Mouse (Mus musculus) telencephalon, adult 2 months (tissue): ENCODE measurements at regions not wholly inside any gene's neighbourhood (a gene's known extent, or its start where the extent isn't known, plus 50 kb on each side); places are given as distances from the start of the nearest gene placed in this dataset.

ENCODE experiments used
- DNase-seq: peaks from one replicate; pipeline ENCODE4 v3.0.0-alpha.2; 2011; ENCODE audit warnings: low read depth, low spot score

DNA sequence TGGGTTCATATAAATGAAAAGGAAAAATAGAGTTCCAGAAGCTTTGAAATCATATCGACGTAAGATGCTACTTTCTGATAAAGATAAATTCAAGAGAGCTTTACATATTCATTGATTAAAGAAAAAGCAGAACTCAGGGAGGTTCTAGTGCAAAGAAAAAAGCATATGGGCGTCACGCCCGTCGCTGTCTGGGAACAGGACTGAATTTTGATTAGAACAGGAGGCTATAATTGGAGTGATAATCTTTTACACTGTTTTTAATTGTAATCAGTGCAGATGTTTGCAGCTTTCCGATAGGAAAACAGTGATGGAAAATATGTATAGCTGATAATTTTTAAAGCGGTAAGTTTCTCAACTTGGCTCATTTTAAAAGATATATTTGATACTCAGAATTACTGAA is 428.2 kb upstream of the Ccnh start:
- no peak for DNase-seq

- DNase-seq, result no peak
These were observed 427.4 kb upstream of the Ccnh start for GRCm38 (mm10) chr13:84761821-84762220.

DNA sequence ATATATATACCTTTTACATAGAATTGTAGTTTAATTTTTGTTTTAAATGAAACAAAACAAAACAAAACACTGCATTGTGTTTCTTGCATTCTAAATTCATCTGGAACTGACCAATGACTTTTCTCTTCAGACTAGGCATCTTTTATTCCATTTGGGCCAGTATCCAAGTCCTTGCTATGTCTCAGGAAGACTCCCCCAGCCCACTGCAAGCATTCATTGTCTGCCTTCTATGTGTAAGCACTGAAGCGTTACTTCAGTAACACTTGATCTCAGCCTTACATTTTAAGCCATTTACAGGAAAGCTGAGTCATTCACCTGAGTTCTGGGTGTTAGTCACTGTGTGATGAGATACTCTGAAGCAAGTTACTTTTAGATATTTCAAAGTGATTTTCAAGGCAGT is 425.3 kb upstream of the Ccnh start:
- no peak for DNase-seq

DNA sequence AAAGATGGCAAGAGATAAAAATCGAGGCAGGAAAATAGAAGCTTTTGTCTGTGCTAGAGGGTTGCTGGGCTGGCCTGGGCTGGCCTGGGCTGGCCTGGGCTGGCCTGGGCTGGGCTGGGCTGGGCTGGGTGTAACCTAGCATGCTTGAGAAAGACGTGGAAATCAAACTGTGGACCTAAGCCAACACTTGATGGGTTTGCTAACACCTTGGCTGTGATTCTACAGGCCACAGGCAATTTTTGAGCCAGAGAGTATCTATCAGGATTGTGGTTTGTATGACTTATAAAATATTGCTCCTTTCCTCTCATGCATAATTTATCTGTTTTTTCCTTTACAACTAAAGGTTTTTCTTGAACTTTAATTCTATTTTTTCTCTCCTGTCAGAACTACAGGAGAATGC is 417.3 kb upstream of the Ccnh start:
- DNase-seq, result no peak

DNA sequence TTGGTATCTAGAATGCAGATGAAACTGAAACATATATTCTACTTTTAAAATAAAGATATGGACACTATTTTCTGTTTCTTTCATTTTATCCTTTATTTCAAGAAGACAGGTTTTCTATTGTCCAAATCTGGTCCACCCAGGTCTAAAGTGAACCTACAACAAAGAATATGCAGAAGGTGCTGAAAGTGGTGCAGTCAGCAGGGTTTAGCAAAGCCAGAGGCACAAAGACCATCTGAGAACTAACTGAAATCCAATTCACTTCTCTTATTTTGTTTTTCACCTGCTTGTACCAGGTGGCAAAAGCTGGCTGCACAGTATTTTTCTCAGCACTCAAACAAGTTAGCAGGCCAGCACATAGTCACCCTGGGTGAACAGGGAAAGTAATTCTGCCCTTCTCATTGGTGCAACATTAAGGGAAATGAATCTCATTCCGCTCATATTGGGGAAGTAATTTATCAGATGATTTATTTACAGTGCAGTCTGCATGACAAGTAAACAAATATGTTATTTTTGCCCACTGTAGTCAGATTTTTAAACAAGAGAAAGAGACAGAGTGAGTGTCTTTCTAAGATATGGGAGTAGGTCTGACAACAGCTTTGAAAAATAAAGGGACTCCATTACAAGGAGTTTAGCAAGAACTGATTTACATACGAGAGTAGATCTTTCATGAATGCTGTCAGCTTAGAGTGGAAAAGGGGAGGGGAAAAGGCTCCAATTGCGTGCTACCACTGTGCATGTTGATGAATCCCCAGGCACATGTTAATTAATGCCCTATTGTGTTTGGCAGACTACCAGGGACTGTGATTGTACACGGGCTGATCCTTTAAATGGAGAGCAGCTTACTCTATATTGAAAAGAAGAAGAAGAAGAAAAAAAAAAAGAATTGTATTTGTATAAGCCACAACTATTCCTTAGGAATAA is 405.9 kb upstream of the Ccnh start:
- DNase-seq, result no peak

DNA sequence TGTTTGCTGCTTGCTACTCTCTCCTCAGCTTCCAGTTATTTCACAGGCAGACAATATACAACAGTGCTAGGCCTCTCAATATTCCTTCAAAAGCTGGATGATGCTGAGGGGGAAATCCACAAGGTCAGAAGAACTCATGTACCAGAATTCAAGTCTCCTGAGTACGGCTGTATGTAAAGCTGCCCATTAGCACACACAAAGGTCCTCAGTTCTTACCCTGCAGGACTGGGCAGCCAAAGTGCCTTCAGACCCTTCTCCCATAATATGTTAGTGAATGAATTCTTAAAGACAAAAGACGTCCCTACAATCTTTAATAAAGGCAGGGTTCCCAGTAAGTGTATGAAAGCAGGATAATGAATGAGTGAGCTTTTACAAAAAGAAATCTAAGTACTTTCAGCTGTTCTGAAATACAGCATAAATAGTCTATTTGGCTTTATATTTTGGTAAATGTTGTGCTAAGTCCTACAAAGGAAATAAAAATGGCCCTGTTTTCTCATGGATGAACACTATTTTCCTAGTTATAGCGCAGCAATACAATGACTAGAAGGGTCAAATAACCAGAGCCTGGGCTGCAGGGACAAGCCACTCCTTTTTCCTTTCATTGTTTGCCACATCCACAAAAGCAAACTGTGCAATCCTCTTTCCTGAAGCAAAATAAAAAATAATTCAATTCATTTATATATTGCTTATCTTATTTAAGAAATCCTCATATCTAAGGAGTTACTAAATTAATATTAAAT is 384.8 kb upstream of the Ccnh start:
- DNase-seq, result no peak

- DNase-seq, result peak; percentile 62
These were observed 384.0 kb upstream of the Ccnh start for GRCm38 (mm10) chr13:84805190-84805589.

GRCm38 (mm10) chr13:84809605-84810004 is 379.6 kb upstream of the Ccnh start:
- no peak for DNase-seq
